Mouse (Mus musculus): ENCODE data around the gene 5830411N06Rik. TPM values are rescaled to one million over a fixed set of nuclear protein-coding genes. Genes with fewer than 3 reads are reported as not detected.

5830411N06Rik gene
- polyA plus RNA-seq, 1 experiment from 2014 or later, result not detected

DNA sequence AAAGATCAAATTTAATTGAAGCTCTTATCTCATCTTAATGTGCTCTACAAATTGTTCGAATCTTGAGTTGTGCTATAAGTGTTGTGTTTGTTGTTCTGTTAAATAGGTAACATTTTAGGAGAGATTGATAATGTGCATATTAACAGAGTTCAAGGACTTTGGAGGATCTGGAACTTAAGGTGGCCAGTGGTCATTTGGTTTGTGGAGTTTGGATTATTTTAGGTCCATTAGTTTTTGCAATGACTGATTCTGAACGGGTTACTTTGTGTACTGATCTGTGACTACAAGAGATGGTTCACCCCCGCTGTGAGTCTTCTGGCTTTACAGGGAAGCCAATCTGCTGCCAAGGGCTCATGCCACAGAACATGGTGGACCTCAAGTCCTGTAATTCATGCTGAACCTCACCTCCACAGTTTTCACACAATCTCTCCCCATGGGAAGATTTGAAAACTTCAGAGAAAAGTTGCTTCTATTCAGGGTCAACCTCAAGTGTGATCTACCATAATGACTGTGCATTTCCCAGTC, 72.8 kb downstream of the 5830411N06Rik start:
- no peak overlapping the region for H3K4me3 ChIP-seq (replicated peaks; ENCODE audit: low read depth, low read length)
- H3K9ac ChIP-seq (replicated peaks; ENCODE audit: low read length), result no peak overlapping the region
- H3K36me3 ChIP-seq (ENCODE audit: control insufficient read depth, insufficient read depth, low read length), result no peaks in the 10 kb centered on the region
- ATAC-seq (ENCODE audit: low FRiP score, low TSS enrichment), result no peak
- H3K4me1 ChIP-seq (ENCODE audit: control insufficient read depth, insufficient read depth, low read length), result no peaks in the 10 kb centered on the region
- H3K4me2 ChIP-seq (ENCODE audit: low read length), result no peak overlapping the region
- DNase-seq, result no peak
- H3K27me3 ChIP-seq (ENCODE audit: control insufficient read depth, insufficient read depth, low read length), result no peaks in the 10 kb centered on the region
- H3K9me3 ChIP-seq (ENCODE audit: control insufficient read depth, low read length), result no peaks in the 10 kb centered on the region
- no peak overlapping the region for H3K27ac ChIP-seq (replicated peaks; ENCODE audit: low read depth, low read length)
- WGBS, result 79% methylated on average over 3 of the region's 3 CpGs

DNA sequence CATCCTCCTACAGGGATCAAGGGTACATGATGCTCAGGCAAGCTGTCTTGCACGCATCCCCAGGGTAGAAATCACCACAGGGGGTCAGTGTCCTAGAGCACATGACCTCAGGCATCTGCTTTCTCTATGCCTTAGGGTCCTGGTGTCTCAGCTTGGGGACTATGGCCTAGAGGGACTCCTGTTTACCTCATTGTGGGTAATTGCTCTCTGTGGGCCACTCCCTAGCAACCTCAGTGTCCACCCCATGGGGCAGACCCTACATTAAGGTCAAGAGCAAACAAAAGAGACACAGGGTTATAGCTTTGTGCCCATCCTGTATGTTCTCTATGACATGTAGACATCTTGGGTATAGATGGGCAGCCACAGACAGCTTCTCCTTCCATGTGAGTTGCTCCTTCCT, 73.5 kb downstream of the 5830411N06Rik start, which contains the start of gene Olfr525:
TSS of gene Olfr525 (plus strand) at position 301 of the 400 bp plus-strand sequence.
- Histone ChIP-seq H3K4me3 (replicated peaks; ENCODE audit: low read depth, low read length) (no peak within 1 kb of the TSS), H3K27me3 (ENCODE audit: control insufficient read depth, insufficient read depth, low read length) (no peaks in the 10 kb centered on the region), H3K9me3 (ENCODE audit: control insufficient read depth, low read length) (no peaks in the 10 kb centered on the region), H3K36me3 (ENCODE audit: control insufficient read depth, insufficient read depth, low read length) (no peaks in the 10 kb centered on the region), H3K4me2 (ENCODE audit: low read length) (no peak within 1 kb of the TSS), H3K27ac (replicated peaks; ENCODE audit: low read depth, low read length) (no peak within 1 kb of the TSS), H3K9ac (replicated peaks; ENCODE audit: low read length) (no peak within 1 kb of the TSS), H3K4me1 (ENCODE audit: control insufficient read depth, insufficient read depth, low read length) (no peaks in the 10 kb centered on the region)
- DNase-seq, result no peak
- ATAC-seq (ENCODE audit: low FRiP score, low TSS enrichment), result no peak
- 68% methylated on average over 1 of the region's 1 CpGs for WGBS

DNA sequence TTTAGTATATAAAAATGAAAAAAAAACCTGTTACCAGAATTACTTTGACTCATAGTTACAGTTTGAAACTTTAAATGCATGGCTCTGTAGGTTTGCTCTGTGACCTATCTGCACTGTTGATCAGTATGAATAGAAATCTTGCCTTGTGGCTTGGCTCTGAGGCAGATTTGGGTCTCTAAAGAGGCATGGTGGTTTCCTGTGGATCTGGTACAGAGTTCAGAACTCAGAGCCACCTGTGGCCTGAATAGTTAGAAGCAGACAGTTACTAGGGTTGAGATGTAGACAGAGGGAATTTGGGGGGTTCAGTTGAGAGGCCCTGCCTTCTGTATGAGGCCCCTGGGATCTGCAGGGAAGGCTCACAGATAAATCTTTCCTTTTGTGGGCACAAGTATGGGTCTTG, 74.1 kb downstream of the 5830411N06Rik start:
- Histone ChIP-seq H3K9me3 (ENCODE audit: control insufficient read depth, low read length) (no peaks in the 10 kb centered on the region), H3K4me3 (replicated peaks; ENCODE audit: low read depth, low read length) (no peak overlapping the region), H3K27ac (replicated peaks; ENCODE audit: low read depth, low read length) (no peak overlapping the region), H3K4me1 (ENCODE audit: control insufficient read depth, insufficient read depth, low read length) (no peaks in the 10 kb centered on the region), H3K4me2 (ENCODE audit: low read length) (no peak overlapping the region), H3K36me3 (ENCODE audit: control insufficient read depth, insufficient read depth, low read length) (no peaks in the 10 kb centered on the region), H3K27me3 (ENCODE audit: control insufficient read depth, insufficient read depth, low read length) (no peaks in the 10 kb centered on the region), H3K9ac (replicated peaks; ENCODE audit: low read length) (no peak overlapping the region)
- ATAC-seq (ENCODE audit: low FRiP score, low TSS enrichment) (no peak), DNase-seq (no peak)

DNA sequence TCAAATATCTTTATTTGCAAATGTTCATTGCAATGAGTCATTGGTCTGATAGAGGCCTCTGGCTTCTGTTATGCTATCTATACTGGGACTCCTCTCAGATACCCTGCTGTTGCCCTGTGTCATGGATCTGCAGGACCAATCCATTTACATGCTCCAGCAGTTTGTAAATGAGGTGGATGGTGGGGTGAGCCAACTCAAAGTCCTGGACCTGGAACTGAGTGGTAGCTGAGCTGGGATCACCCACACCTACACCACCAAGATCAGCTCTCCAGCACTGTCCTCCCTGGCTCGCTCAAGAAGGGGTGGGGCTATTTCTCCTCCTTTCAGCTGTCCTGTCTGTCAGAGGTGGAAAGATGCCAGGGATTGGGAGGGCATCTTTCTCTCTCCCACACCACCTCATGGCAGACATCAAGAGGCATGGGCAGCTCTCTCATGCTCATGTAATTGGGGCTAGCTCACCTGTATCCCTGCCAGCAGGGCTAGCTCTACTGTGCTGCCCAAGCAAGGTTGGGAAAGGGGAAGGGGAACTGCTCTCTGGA, 82.8 kb downstream of the 5830411N06Rik start:
- Histone ChIP-seq H3K9me3 (ENCODE audit: control insufficient read depth, low read length) (no peaks in the 10 kb centered on the region), H3K36me3 (ENCODE audit: control insufficient read depth, insufficient read depth, low read length) (no peaks in the 10 kb centered on the region), H3K9ac (replicated peaks; ENCODE audit: low read length) (no peak overlapping the region), H3K27ac (replicated peaks; ENCODE audit: low read depth, low read length) (no peak overlapping the region), H3K4me2 (ENCODE audit: low read length) (no peak overlapping the region), H3K27me3 (ENCODE audit: control insufficient read depth, insufficient read depth, low read length) (no peaks in the 10 kb centered on the region), H3K4me1 (ENCODE audit: control insufficient read depth, insufficient read depth, low read length) (no peaks in the 10 kb centered on the region), H3K4me3 (replicated peaks; ENCODE audit: low read depth, low read length) (no peak overlapping the region)
- WGBS, result 45% methylated on average over 1 of the region's 1 CpGs
- ATAC-seq (ENCODE audit: low FRiP score, low TSS enrichment) (no peak), DNase-seq (no peak)

DNA sequence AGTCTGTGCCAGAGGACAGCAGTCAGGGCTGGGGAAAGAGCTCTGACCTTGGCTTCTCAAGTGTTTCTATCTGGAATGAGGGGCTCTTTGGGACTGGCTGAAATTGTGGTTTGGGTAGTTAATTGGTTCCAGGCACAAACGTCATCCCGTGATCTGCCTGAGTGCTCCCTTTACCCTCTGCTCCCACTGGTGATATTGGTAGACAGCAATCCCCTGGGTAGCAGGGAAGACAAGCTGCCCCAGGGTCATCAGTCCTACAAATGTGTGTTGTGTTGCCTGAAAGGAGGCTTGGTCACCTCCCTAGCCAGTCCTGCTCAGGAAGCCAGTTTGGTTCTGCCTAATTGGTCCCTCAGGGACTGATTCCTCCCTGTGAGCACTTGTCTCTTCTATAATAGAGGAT, 86.6 kb downstream of the 5830411N06Rik start, which contains the start of gene Olfr527:
TSS of gene Olfr527 (plus strand) at position 301 of the 400 bp plus-strand sequence.
- Histone ChIP-seq H3K27ac (replicated peaks; ENCODE audit: low read depth, low read length) (no peak within 1 kb of the TSS), H3K27me3 (ENCODE audit: control insufficient read depth, insufficient read depth, low read length) (no peaks in the 10 kb centered on the region), H3K4me1 (ENCODE audit: control insufficient read depth, insufficient read depth, low read length) (no peaks in the 10 kb centered on the region), H3K9me3 (ENCODE audit: control insufficient read depth, low read length) (no peaks in the 10 kb centered on the region), H3K4me3 (replicated peaks; ENCODE audit: low read depth, low read length) (no peak within 1 kb of the TSS), H3K9ac (replicated peaks; ENCODE audit: low read length) (no peak within 1 kb of the TSS), H3K4me2 (ENCODE audit: low read length) (no peak within 1 kb of the TSS), H3K36me3 (ENCODE audit: control insufficient read depth, insufficient read depth, low read length) (no peaks in the 10 kb centered on the region)
- DNase-seq, result peak; percentile 1
- ATAC-seq (ENCODE audit: low FRiP score, low TSS enrichment), result no peak
- 82% methylated on average over 2 of the region's 2 CpGs for WGBS

Other genes with a start within 250 kb of the 5830411N06Rik start
- 51.5 and 55.9 TPM in 2 replicates for gene Zfp511, start 210.9 kb upstream of the 5830411N06Rik start, polyA plus RNA-seq (2014; fragmentation: Nextera tagmentation; extraction: Ambion mirVana)
- gene Tubgcp2, start 210.6 kb upstream of the 5830411N06Rik start, polyA plus RNA-seq (2014; fragmentation: Nextera tagmentation; extraction: Ambion mirVana), result 58.6 and 64.7 TPM in 2 replicates
- gene Msx3, start 198.2 kb upstream of the 5830411N06Rik start, polyA plus RNA-seq (2014; fragmentation: Nextera tagmentation; extraction: Ambion mirVana), result 5.1 and 5.8 TPM in 2 replicates
- gene Caly, start 164.7 kb upstream of the 5830411N06Rik start, polyA plus RNA-seq (2014; fragmentation: Nextera tagmentation; extraction: Ambion mirVana), result 184 and 275 TPM in 2 replicates
- gene Prap1, start 153.9 kb upstream of the 5830411N06Rik start, polyA plus RNA-seq (2014; fragmentation: Nextera tagmentation; extraction: Ambion mirVana), result not detected in 2 replicates
- 23.9 and 30.8 TPM in 2 replicates for gene Fuom, start 144.8 kb upstream of the 5830411N06Rik start, polyA plus RNA-seq (2014; fragmentation: Nextera tagmentation; extraction: Ambion mirVana)
- 5.5 and 6.7 TPM in 2 replicates for gene Paox, start 131.5 kb upstream of the 5830411N06Rik start, polyA plus RNA-seq (2014; fragmentation: Nextera tagmentation; extraction: Ambion mirVana)
- 129 TPM in 2 replicates for gene Echs1, start 130.8 kb upstream of the 5830411N06Rik start, polyA plus RNA-seq (2014; fragmentation: Nextera tagmentation; extraction: Ambion mirVana)
- gene Mtg1, start 109.7 kb upstream of the 5830411N06Rik start, polyA plus RNA-seq (2014; fragmentation: Nextera tagmentation; extraction: Ambion mirVana), result 30.0 and 34.7 TPM in 2 replicates
- gene Sprn, start 92.4 kb upstream of the 5830411N06Rik start, polyA plus RNA-seq (2014; fragmentation: Nextera tagmentation; extraction: Ambion mirVana), result 14.4 and 15.1 TPM in 2 replicates
- not detected in 2 replicates for gene Olfr522, start 82.5 kb upstream of the 5830411N06Rik start, polyA plus RNA-seq (2014; fragmentation: Nextera tagmentation; extraction: Ambion mirVana)
- not detected in 2 replicates for gene Olfr523, start 74.1 kb upstream of the 5830411N06Rik start, polyA plus RNA-seq (2014; fragmentation: Nextera tagmentation; extraction: Ambion mirVana)
- gene Olfr524, start 41.3 kb upstream of the 5830411N06Rik start, polyA plus RNA-seq (2014; fragmentation: Nextera tagmentation; extraction: Ambion mirVana), result not detected in 2 replicates
- not detected in 2 replicates for gene Cd163l1, start 29.0 kb upstream of the 5830411N06Rik start, polyA plus RNA-seq (2014; fragmentation: Nextera tagmentation; extraction: Ambion mirVana)
- gene Olfr525, start 73.6 kb downstream of the 5830411N06Rik start, polyA plus RNA-seq (2014; fragmentation: Nextera tagmentation; extraction: Ambion mirVana), result not detected in 2 replicates
- gene Olfr527, start 86.7 kb downstream of the 5830411N06Rik start, polyA plus RNA-seq (2014; fragmentation: Nextera tagmentation; extraction: Ambion mirVana), result not detected in 2 replicates
- gene Olfr60, start 114.4 kb downstream of the 5830411N06Rik start, polyA plus RNA-seq (2014; fragmentation: Nextera tagmentation; extraction: Ambion mirVana), result not detected in 2 replicates
- gene Olfr530, start 129.0 kb downstream of the 5830411N06Rik start, polyA plus RNA-seq (2014; fragmentation: Nextera tagmentation; extraction: Ambion mirVana), result not detected in 2 replicates
- not detected in 2 replicates for gene Olfr531, start 155.6 kb downstream of the 5830411N06Rik start, polyA plus RNA-seq (2014; fragmentation: Nextera tagmentation; extraction: Ambion mirVana)
- gene Olfr532, start 174.4 kb downstream of the 5830411N06Rik start, polyA plus RNA-seq (2014; fragmentation: Nextera tagmentation; extraction: Ambion mirVana), result not detected in 2 replicates
- not detected in 2 replicates for gene Olfr533, start 216.1 kb downstream of the 5830411N06Rik start, polyA plus RNA-seq (2014; fragmentation: Nextera tagmentation; extraction: Ambion mirVana)
- not detected in 2 replicates for gene Olfr535, start 236.9 kb downstream of the 5830411N06Rik start, polyA plus RNA-seq (2014; fragmentation: Nextera tagmentation; extraction: Ambion mirVana)